Mouse (Mus musculus) thymus, postnatal 25 days (tissue): Measurements from ENCODE around the gene Ppip5k2.

Source experiments
- DNase-seq: peaks from one replicate; pipeline ENCODE4 v3.0.0; 2022

The Ppip5k2 gene

GRCm38 (mm10) chr1:97659405-97659804 lies 110.8 kb downstream of the Ppip5k2 start:
- DNase-seq, result no peak

- no peak for DNase-seq
These were observed 112.4 kb downstream of the Ppip5k2 start for GRCm38 (mm10) chr1:97657786-97658185.

- DNase-seq, result no peak
These were observed 113.0 kb downstream of the Ppip5k2 start for GRCm38 (mm10) chr1:97657201-97657600.
